Mouse (Mus musculus) neutrophil, adult 5-6 weeks (primary cell): ENCODE data around the gene Tollip. TPM values are rescaled to one million over a fixed set of nuclear protein-coding genes. Genes with fewer than 3 reads are reported as not detected.
"Not testable (repeated sequence)": the region's sequence is repeated elsewhere in the genome, so short reads cannot be mapped to it uniquely, and the experiment has no call there.

Experiments
- ATAC-seq: fragments of 151-379, 151-347 bp; 2 replicates; pipeline ENCODE4 v1.8.0; 2017; ENCODE audit warnings: mild to moderate bottlenecking, moderate TSS enrichment; ENCODE audit not compliant: insufficient number of reproducible peaks, poor library complexity, low FRiP score, severe bottlenecking; ENCODE audit errors: extremely low read depth
- total RNA-seq: library from RNA; stranded (forward); fragments of 200-1000 nt; gene quantifications from 2 replicates; pipeline ENCODE4 v1.2.3, GENCODE M21; 2017

Gene Tollip
- total RNA-seq, 1 experiment from 2014 or later: 40.9 TPM

GRCm38 (mm10) chr7:141943444-141943843, 25.1 kb upstream of the Tollip start:
- no peak for ATAC-seq

GRCm38 (mm10) chr7:141934951-141935350, 16.6 kb upstream of the Tollip start:
- ATAC-seq: no peak

GRCm38 (mm10) chr7:141934128-141934898, 16.0 kb upstream of the Tollip start:
- ATAC-seq: no peak

GRCm38 (mm10) chr7:141928642-141929041, 10.3 kb upstream of the Tollip start:
- no peak for ATAC-seq

DNA sequence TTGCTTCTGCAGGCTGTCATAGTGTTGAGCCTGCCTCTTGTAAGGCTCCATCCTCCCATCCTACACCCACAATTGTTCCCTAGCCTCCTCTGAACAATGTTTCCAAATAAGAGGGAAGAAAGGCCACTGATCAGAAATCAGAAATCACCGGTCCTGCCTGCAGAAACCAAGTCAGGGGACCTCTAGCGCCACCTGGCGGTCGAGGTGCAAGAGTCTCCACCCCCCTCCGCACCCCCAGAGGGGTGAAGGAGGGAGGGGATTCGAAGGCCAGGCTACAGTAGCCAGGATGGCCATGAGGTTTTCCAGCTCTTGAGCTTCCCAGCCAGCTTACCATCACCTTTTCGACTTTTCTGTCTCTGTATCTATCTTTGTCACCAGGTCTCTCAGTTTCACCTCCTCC, 6.6 kb upstream of the Tollip start:
- ATAC-seq: peak; percentile 58; the same call in 1 of the 2 replicates

GRCm38 (mm10) chr7:141924121-141924520, 5.8 kb upstream of the Tollip start:
- not testable (repeated sequence) for ATAC-seq

GRCm38 (mm10) chr7:141911305-141911704, 7.0 kb downstream of the Tollip start:
- ATAC-seq: peak; percentile 58; the same call in 1 of the 2 replicates

- no peak for ATAC-seq
Measured at GRCm38 (mm10) chr7:141908591-141908990, 9.7 kb downstream of the Tollip start.

DNA sequence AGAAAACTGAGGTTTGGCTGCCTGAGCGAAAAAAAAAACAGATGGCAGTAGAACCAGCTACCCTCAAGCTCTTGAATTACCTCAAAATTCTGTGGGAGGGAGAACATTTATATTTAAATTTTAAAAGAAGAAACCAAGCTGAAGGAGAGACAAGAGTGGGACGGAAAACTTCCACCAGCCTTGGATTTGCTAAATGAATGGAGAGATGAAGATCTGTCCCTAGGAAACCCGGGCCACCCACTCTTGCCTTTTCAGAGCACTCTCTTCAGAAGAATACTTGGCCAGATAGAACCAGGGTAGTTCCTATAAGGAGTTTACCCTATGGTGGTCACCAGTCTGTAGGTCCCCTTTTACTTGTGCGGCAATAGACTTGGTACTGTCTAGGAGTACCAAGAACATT, 15.5 kb downstream of the Tollip start:
- no peak for ATAC-seq

GRCm38 (mm10) chr7:141902269-141902729, 16.0 kb downstream of the Tollip start:
- peak; percentile 95 for ATAC-seq

- no peak for ATAC-seq
Measured at GRCm38 (mm10) chr7:141901825-141902224, 16.5 kb downstream of the Tollip start.

DNA sequence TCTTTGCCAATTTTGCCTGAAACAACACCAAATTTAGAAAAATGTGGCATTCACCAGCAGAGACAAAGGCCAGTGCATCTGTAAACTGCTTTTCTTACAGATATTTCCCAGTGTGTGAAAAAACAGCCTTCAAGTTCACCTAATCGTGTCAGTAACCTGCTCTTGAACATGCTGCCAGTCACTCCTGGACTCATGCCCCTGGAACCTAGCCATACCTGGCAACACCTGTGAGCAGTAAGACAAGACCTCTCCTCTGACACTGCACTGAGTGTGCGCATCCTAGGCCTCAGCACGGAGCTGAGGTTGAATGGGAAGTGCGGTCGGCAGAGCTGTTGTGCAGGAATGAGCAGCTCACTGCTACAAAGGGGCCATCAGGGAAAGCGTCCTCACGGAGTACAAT, 26.2 kb downstream of the Tollip start:
- no peak for ATAC-seq

- ATAC-seq: no peak
Measured at GRCm38 (mm10) chr7:141878813-141879212, 39.5 kb downstream of the Tollip start.

DNA sequence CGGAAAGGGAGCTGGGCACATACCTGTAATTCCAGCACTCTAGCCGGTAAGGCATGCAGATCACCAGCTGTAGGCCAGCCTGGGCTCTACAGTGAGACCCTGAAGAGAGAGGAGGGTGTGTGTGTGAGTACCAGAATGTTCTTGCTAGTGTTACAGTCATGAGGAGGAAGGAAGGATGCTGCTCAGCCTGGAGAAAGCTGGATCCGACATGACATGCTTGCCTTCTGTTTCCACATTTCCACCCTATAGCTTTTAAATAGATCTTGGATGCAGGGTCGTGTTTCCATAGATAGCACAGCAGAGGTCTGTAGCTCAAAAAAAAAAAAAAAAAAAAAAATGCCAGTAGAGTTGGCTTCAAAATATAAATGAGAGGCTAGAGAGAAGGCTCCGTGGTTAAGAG, 43.4 kb downstream of the Tollip start:
- no peak for ATAC-seq

GRCm38 (mm10) chr7:141870553-141870952, 47.8 kb downstream of the Tollip start:
- ATAC-seq: no peak

GRCm38 (mm10) chr7:141869644-141870043, 48.7 kb downstream of the Tollip start:
- ATAC-seq: no peak

DNA sequence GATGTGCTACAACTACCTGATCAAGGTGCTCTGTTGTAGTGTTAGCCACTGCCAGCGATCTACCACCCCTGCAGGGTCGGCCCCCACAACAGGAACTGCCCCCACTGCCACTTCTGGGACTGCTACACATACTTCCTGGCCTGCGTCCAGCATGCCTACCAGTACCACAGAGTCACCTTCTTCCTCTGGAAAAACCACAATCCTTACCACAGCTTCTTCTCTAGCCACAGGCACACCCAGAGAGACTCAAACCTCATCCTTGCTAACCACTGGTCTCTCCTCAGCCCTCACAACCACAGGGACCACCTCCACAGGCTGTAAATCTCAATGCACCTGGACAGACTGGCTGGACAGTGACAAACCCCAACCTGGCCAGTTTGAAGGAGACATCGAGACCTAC, 57.3 kb downstream of the Tollip start:
- ATAC-seq: no peak

GRCm38 (mm10) chr7:141840354-141840753, 78.0 kb downstream of the Tollip start:
- no peak for ATAC-seq

- ATAC-seq: no peak
Measured at GRCm38 (mm10) chr7:141838779-141839178, 79.5 kb downstream of the Tollip start, which contains the start of gene Muc5b. Gene Muc5b, plus strand, starts transcription at chr7:141839070.

GRCm38 (mm10) chr7:141836423-141836822, 81.9 kb downstream of the Tollip start:
- ATAC-seq: no peak

DNA sequence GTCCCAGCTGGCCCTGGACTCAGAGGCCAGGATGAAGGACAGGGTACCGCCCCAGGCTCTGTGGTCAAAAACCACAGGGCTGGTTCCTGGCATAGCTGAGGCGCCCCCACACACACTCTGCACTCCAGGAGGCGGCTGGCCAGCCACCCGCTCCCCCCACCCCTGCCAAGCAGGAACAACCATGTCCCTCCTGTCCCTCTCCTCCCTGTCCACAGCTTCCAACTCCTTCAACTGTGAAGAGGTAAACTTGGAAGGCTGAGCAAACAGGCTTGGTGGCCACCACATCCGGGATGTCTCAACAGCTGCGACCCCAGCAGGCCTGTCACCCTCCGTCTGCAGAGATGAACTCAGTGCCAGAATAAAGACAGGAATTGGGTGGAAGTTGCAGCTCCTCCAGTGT, 82.4 kb downstream of the Tollip start:
- ATAC-seq: no peak
